Mouse (Mus musculus) heart, adult 8-10 months (tissue): ENCODE data around the gene Rufy1. TPM values are rescaled to one million over a fixed set of nuclear protein-coding genes. Genes with fewer than 3 reads are reported as not detected.

Experiments used
- DNase-seq: peaks from one replicate; pipeline ENCODE4 v3.0.0; 2022; ENCODE audit warnings: low spot score
- microRNA-seq: library from miRNA; unstranded; fragments of <30 nt; microRNA quantifications from one replicate; pipeline ENCODE4 v1.2.0, GENCODE M21; 2022
- total RNA-seq, 4 experiments: library from RNA; stranded (reverse); gene quantifications; 2 replicates each; pipeline ENCODE4 v1.2.4; 2022

Gene Rufy1
- total RNA-seq, 4 experiments from 2014 or later, result 27.5 to 34.9 (median 30.2) TPM

- DNase-seq, result no peak
Observed at GRCm38 (mm10) chr11:50355395-50355794, 75.5 kb downstream of the Rufy1 start.

DNA sequence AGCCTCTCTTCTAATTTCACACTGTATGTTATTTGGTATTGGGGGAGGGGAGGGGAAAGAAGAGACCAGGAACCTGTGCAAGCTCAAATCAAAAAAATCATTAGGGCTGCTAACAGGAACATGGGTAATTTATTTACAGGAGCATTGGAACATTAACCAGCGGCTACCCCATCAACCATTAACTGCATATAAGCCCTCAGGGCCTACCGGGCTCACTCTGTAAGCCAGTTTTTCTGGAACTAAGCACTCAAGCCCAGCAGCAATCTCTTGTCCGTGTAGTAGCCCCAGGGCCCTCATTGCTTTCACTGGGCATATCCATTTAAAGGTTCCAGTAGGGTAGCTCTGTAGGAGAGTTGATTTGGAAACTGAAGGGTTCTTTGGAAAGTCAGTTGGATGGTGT lies 76.1 kb downstream of the Rufy1 start:
- DNase-seq, result no peak

GRCm38 (mm10) chr11:50354162-50354561 lies 76.8 kb downstream of the Rufy1 start, which contains the start of gene Cby3:
Gene Cby3, plus strand, starts transcription at chr11:50354462.
- DNase-seq, result no peak

DNA sequence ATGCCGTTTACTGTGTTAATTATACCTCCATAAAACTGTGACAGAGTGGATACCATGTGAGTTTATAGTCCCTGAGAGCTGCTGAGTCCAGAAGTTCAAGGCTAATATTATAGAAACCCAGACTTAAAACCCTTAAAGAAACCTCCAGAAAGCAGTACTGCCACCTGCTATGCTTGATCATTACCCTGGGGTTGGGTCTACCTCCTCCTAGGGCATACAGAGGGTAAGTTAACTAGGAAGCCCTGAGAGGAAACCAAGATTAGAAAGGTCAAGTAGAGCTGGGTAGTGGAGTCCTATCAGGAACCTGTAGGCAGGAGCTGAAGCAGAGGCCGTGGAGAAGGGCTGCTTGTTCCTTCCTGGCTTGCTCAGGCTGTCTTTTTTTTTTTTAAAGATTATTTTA lies 78.7 kb downstream of the Rufy1 start:
- no peak for DNase-seq

- no peak for DNase-seq
Observed at GRCm38 (mm10) chr11:50346256-50347032, 84.5 kb downstream of the Rufy1 start.

DNA sequence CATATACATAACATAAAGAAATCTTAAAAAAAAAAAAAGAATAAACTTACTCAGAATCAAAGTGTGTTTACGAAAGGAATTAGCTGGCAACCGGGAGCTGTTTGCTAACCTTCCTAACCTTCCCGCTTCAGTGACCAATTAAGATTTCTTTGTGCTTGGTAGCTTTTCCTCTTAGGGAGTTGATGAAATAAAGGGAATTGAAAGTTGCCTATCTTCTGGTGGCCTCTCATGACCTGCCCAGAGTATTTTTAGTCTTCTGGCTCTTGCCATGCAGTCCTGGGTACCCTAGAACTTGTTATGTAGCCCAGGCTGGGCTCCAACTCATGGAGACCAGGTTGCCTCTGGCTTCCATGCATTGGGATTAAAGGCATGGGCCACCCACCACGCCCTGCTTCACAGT lies 85.4 kb downstream of the Rufy1 start:
- DNase-seq, result no peak

Small RNA genes within 50 kb of the gene (microRNA-seq; reads per million reads assigned to microRNA genes)
- gene Mir804, result not detected

Other genes with a start within 250 kb of the Rufy1 start
- gene Sqstm1, start 220.3 kb downstream of the Rufy1 start, total RNA-seq, result 100 to 1,000 TPM; 431 to 551 (median 475) TPM
- 10 to 100 TPM; 68.4 to 90.0 (median 76.3) TPM for gene Mgat4b, start 220.2 kb downstream of the Rufy1 start, total RNA-seq
- gene Ltc4s, start 192.5 kb downstream of the Rufy1 start, total RNA-seq, result 10 to 100 TPM in 1 of 4 experiments, 1 to 10 TPM in 3; 4.7 to 11.8 (median 6.6) TPM
- 10 to 100 TPM in 1 of 4 experiments, 1 to 10 TPM in 3; 9.0 to 11.0 (median 9.4) TPM for gene Maml1, start 138.8 kb downstream of the Rufy1 start, total RNA-seq
- gene Canx, start 105.5 kb downstream of the Rufy1 start, total RNA-seq, result 100 to 1,000 TPM; 331 to 378 (median 360) TPM
- not detected for gene Cby3, start 76.7 kb downstream of the Rufy1 start, total RNA-seq
- 100 to 1,000 TPM in 2 of 4 experiments, 10 to 100 TPM in 2; 90.8 to 111 (median 97.3) TPM for gene Hnrnph1, start 54.1 kb downstream of the Rufy1 start, total RNA-seq
- 1 to 10 TPM; 6.1 to 7.1 (median 6.8) TPM for gene Adamts2, start 171.0 kb upstream of the Rufy1 start, total RNA-seq